Mouse (Mus musculus): ENCODE measurements around the gene Carmil3.
A peak's percentile ranks its signal among the peaks of the same experiment; 100 is the strongest.

DNA sequence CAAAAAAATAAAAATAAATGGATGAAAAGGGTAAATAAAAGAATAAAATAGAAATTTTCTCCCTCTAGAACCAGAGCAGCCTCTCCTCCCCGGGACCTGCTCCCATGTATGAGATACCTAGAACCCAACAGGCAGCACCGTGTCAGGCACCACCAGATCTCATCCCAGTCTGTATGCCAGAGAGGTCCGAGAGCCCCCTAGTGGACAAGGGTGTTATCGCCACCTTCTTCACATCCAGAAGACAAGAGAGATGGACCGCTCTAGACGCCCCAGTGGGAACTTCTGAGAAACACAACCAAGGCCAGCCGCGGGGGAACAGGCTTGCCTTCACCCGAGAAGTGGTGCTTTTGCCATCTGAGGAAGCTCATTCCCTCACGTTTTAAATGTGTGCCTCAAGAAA, 32.2 kb upstream of the Carmil3 start:
- TF ChIP-seq POLR2A (IDR thresholded peaks at IDR 0.05; ENCODE audit: insufficient read depth, low read length) (no peak), EP300 (IDR thresholded peaks at IDR 0.05; ENCODE audit: insufficient read depth, low read depth, low read length) (no peak), CTCF (IDR thresholded peaks at IDR 0.05; ENCODE audit: low read depth, low read length) (peak; percentile 81)

Data from ES-Bruce4 (cell line).